Mouse (Mus musculus) CD8-positive naive resting alpha-beta T cell, adult 2 months (primary cell): ENCODE data around the gene Thtpa.

Source experiments
- DNase-seq, 2 experiments: peaks; one replicate each; pipeline ENCODE4 v3.0.0; 2022; ENCODE audit warnings: low read depth in 2 of 2, low spot score in 2 of 2

The Thtpa gene

DNA sequence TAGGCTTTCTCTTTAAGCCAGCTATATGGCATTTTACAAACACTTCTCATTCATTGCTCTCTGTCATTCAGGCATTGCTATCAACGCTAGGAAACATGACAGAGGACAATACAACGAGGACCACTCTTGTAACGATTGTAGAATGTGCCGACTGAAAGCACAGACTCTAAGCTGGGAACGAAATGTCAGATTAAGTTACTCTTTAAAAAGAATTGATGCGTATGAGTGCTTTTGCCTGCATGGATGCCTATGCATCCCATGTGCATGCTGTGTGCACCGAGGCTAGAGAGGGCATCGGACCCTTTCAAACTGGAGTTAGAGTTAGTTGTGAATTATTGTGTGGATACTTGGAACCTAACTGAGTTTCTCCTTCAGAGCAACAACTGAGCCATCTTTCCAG lies 41.1 kb downstream of the Thtpa start:
- DNase-seq = no peak

DNA sequence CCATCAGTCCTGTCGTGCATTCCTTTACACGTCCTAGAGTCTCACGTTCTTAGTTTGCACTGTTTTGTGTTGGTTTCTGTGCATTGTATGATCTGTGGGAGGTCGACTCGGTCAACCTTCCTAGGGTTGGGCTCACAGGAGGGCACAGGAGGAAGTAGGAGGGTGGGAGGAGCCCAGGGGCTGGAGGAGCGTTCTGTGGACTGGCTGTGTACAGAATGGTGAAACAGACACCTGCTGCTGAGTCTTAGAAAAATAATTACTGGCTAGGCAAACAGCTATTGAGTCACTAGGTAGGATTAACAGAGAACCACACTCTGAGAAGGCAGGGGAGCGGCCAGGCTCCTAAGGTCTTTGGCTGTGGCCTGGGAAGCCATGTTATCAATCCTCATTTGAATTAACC lies 44.7 kb downstream of the Thtpa start:
- DNase-seq = no peak

DNA sequence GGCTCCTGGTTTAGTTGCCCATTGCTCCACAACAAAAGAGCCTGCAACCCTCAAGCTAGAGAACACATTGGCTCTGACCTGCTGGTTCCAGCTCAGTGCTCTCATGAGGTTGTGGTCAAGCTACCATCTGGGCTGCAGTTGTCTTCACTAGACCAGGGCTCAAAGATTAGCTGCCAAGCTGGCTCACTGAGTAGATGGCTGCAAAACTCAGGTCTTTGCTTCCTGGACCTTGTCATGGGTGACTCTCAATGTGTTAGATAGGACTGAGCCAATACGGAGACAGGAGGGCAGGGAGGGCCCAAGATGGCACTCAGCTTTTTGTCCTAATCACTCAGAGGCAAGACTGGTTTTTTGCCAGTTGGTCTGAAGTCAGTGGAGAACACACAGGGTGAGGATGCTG lies 51.7 kb downstream of the Thtpa start:
- DNase-seq = no peak

DNA sequence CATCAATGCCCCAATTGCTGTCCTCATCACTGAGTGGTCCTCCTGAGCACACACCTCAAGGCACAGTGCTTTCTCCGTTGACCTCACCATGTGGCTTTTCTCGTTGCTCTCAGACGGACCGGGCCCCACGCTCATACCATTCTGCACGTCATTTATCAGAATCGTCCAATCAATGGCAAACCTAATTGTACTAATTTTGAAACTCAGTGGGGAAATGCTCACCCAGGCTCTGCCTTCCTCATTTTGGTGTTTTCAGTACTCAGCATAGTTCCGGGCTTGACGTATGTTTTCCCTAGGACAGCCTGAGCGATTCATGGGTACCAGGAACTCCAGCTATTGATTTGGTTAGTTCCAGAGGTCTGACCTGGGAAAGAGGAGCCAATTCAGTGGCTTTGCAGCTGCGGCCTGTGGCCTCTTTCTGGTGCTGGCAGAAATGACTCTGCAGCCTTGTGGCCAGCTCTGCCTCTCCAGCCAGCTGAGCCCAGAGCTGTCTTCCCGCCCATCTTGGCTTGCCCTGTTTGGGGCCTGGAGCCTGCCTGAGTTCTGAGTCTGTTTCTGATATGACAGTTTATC lies 52.3 kb downstream of the Thtpa start:
- DNase-seq = no peak

DNA sequence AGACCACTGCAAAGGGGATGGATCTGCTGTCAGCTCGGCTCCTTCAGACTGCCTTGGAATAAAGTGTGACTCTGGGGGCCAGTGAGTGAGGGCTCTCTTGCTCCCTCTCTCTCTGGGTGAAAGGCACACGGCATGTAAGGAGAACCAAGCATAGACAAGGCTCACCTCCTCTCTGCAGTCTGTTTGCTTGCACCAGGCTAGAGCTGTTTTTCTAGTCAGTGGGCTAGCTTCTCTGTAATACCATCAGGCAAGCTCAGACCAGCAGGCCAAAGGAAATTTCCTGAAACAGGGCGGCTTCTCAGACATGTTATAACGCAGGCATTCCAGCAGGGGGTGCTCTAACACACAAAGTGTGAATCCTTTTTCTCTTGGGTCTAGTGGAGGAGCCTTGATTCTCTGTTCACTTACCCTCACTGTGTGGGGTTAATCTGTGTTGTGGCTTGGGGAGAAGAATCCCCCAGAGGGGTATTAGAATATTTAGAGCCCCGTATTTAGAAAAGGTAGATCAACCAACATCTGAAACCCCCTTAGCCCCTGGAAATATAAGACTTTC lies 53.9 kb downstream of the Thtpa start:
- DNase-seq = peak; percentile 33 to 61
